Mouse (Mus musculus): ENCODE data around the gene Agbl5. TPM values are rescaled to one million over a fixed set of nuclear protein-coding genes. Genes with fewer than 3 reads are reported as not detected.

Gene Agbl5
- polyA plus RNA-seq, 1 experiment from 2014 or later, result 34.0 TPM

- Histone ChIP-seq H3K4me3 (ENCODE audit: low read depth, low read length) (no peak overlapping the region), H3K4me2 (replicated peaks; ENCODE audit: low read depth, low read length) (0 out of 2 replicates have a peak overlapping the region, but pooled peaks have one; percentile 0), H3K36me3 (ENCODE audit: control insufficient read depth, insufficient read depth, low read length) (peaks cover 4% of the 10 kb centered on the region), H3K9ac (replicated peaks; ENCODE audit: low read depth, low read length) (no peak overlapping the region), H3K27me3 (ENCODE audit: control insufficient read depth, insufficient read depth, low read length) (no peaks in the 10 kb centered on the region), H3K27ac (ENCODE audit: low read length) (peak overlapping the region; percentile 96), H3K4me1 (ENCODE audit: control insufficient read depth, insufficient read depth, low read length) (peaks cover 56% of the 10 kb centered on the region), H3K9me3 (ENCODE audit: control insufficient read depth, low read depth, low read length) (no peaks in the 10 kb centered on the region)
- no peak for ATAC-seq (ENCODE audit: insufficient number of reproducible peaks, insufficient read depth, low FRiP score, low read depth)
- 63% methylated on average over 5 of the region's 5 CpGs for WGBS
Measured at GRCm38 (mm10) chr5:30912156-30912555, 23.7 kb downstream of the Agbl5 start.

- 16% methylated on average over 13 of the region's 13 CpGs for WGBS
Measured at GRCm38 (mm10) chr5:30913060-30913841, 24.8 kb downstream of the Agbl5 start, which contains the start of gene Emilin1. Emilin1 (plus strand) TSS chr5:30913402.

GRCm38 (mm10) chr5:30914101-30914635, 25.7 kb downstream of the Agbl5 start:
- Histone ChIP-seq H3K4me3 (ENCODE audit: low read depth, low read length) (peak overlapping the region; percentile 43), H3K36me3 (ENCODE audit: control insufficient read depth, insufficient read depth, low read length) (peaks cover 24% of the 10 kb centered on the region), H3K4me2 (replicated peaks; ENCODE audit: low read depth, low read length) (peak overlapping the region; percentile 89), H3K9ac (replicated peaks; ENCODE audit: low read depth, low read length) (peak overlapping the region; percentile 77), H3K27me3 (ENCODE audit: control insufficient read depth, insufficient read depth, low read length) (no peaks in the 10 kb centered on the region), H3K27ac (ENCODE audit: low read length) (peak overlapping the region; percentile 96), H3K4me1 (ENCODE audit: control insufficient read depth, insufficient read depth, low read length) (peaks cover 45% of the 10 kb centered on the region), H3K9me3 (ENCODE audit: control insufficient read depth, low read depth, low read length) (no peaks in the 10 kb centered on the region)
- no peak for ATAC-seq (ENCODE audit: insufficient number of reproducible peaks, insufficient read depth, low FRiP score, low read depth)
- 31% methylated on average over 7 of the region's 7 CpGs for WGBS

More at GRCm38 (mm10) chr5:30913060-30913841, 24.8 kb downstream of the Agbl5 start, which contains the start of gene Emilin1:
- H3K4me2 ChIP-seq (replicated peaks; ENCODE audit: low read depth, low read length), result peak within 1 kb of the TSS; percentile 89
- no peaks in the 10 kb centered on the region for H3K9me3 ChIP-seq (ENCODE audit: control insufficient read depth, low read depth, low read length)
- H3K27ac ChIP-seq (ENCODE audit: low read length), result peak within 1 kb of the TSS; percentile 96
- H3K36me3 ChIP-seq (ENCODE audit: control insufficient read depth, insufficient read depth, low read length), result peaks cover 15% of the 10 kb centered on the region
- ATAC-seq (ENCODE audit: insufficient number of reproducible peaks, insufficient read depth, low FRiP score, low read depth), result peak; percentile 68
- peak within 1 kb of the TSS; percentile 77 for H3K9ac ChIP-seq (replicated peaks; ENCODE audit: low read depth, low read length)
- H3K4me3 ChIP-seq (ENCODE audit: low read depth, low read length), result peak within 1 kb of the TSS; percentile 43
- no peaks in the 10 kb centered on the region for H3K27me3 ChIP-seq (ENCODE audit: control insufficient read depth, insufficient read depth, low read length)
- H3K4me1 ChIP-seq (ENCODE audit: control insufficient read depth, insufficient read depth, low read length), result peaks cover 52% of the 10 kb centered on the region

- Histone ChIP-seq H3K9ac (replicated peaks; ENCODE audit: low read depth, low read length) (peak overlapping the region; percentile 77), H3K36me3 (ENCODE audit: control insufficient read depth, insufficient read depth, low read length) (peaks cover 26% of the 10 kb centered on the region), H3K4me3 (ENCODE audit: low read depth, low read length) (peak overlapping the region; percentile 43), H3K27ac (ENCODE audit: low read length) (peak overlapping the region; percentile 96), H3K27me3 (ENCODE audit: control insufficient read depth, insufficient read depth, low read length) (no peaks in the 10 kb centered on the region), H3K9me3 (ENCODE audit: control insufficient read depth, low read depth, low read length) (no peaks in the 10 kb centered on the region), H3K4me1 (ENCODE audit: control insufficient read depth, insufficient read depth, low read length) (peaks cover 38% of the 10 kb centered on the region), H3K4me2 (replicated peaks; ENCODE audit: low read depth, low read length) (peak overlapping the region; percentile 89)
- WGBS, result 43% methylated on average over 6 of the region's 6 CpGs
- no peak for ATAC-seq (ENCODE audit: insufficient number of reproducible peaks, insufficient read depth, low FRiP score, low read depth)
Measured at GRCm38 (mm10) chr5:30914849-30915248, 26.4 kb downstream of the Agbl5 start.

GRCm38 (mm10) chr5:30915456-30915855, 27.0 kb downstream of the Agbl5 start:
- WGBS, result 45% methylated on average over 9 of the region's 9 CpGs
- peak overlapping the region; percentile 77 for H3K9ac ChIP-seq (replicated peaks; ENCODE audit: low read depth, low read length)
- peaks cover 29% of the 10 kb centered on the region for H3K36me3 ChIP-seq (ENCODE audit: control insufficient read depth, insufficient read depth, low read length)
- peak overlapping the region; percentile 96 for H3K27ac ChIP-seq (ENCODE audit: low read length)
- peak overlapping the region; percentile 89 for H3K4me2 ChIP-seq (replicated peaks; ENCODE audit: low read depth, low read length)
- peak overlapping the region; percentile 43 for H3K4me3 ChIP-seq (ENCODE audit: low read depth, low read length)
- no peaks in the 10 kb centered on the region for H3K27me3 ChIP-seq (ENCODE audit: control insufficient read depth, insufficient read depth, low read length)
- peaks cover 34% of the 10 kb centered on the region for H3K4me1 ChIP-seq (ENCODE audit: control insufficient read depth, insufficient read depth, low read length)
- no peaks in the 10 kb centered on the region for H3K9me3 ChIP-seq (ENCODE audit: control insufficient read depth, low read depth, low read length)
- no peak for ATAC-seq (ENCODE audit: insufficient number of reproducible peaks, insufficient read depth, low FRiP score, low read depth)

GRCm38 (mm10) chr5:30915974-30916433, 27.5 kb downstream of the Agbl5 start:
- Histone ChIP-seq H3K9ac (replicated peaks; ENCODE audit: low read depth, low read length) (0 out of 2 replicates have a peak overlapping the region, but pooled peaks have one; percentile 77), H3K4me1 (ENCODE audit: control insufficient read depth, insufficient read depth, low read length) (peaks cover 28% of the 10 kb centered on the region), H3K27me3 (ENCODE audit: control insufficient read depth, insufficient read depth, low read length) (no peaks in the 10 kb centered on the region), H3K4me2 (replicated peaks; ENCODE audit: low read depth, low read length) (peak overlapping the region; percentile 89), H3K27ac (ENCODE audit: low read length) (peak overlapping the region; percentile 96; the same call in 1 of the 2 replicates), H3K9me3 (ENCODE audit: control insufficient read depth, low read depth, low read length) (no peaks in the 10 kb centered on the region), H3K4me3 (ENCODE audit: low read depth, low read length) (peak overlapping the region; percentile 43), H3K36me3 (ENCODE audit: control insufficient read depth, insufficient read depth, low read length) (peaks cover 29% of the 10 kb centered on the region)
- 3% methylated on average over 7 of the region's 7 CpGs for WGBS
- peak; percentile 43 for ATAC-seq (ENCODE audit: insufficient number of reproducible peaks, insufficient read depth, low FRiP score, low read depth)

- 93% methylated on average over 9 of the region's 9 CpGs for WGBS
- H3K36me3 ChIP-seq (ENCODE audit: control insufficient read depth, insufficient read depth, low read length), result peaks cover 29% of the 10 kb centered on the region
- no peak overlapping the region for H3K9ac ChIP-seq (replicated peaks; ENCODE audit: low read depth, low read length)
- no peaks in the 10 kb centered on the region for H3K27me3 ChIP-seq (ENCODE audit: control insufficient read depth, insufficient read depth, low read length)
- no peak for ATAC-seq (ENCODE audit: insufficient number of reproducible peaks, insufficient read depth, low FRiP score, low read depth)
- no peaks in the 10 kb centered on the region for H3K9me3 ChIP-seq (ENCODE audit: control insufficient read depth, low read depth, low read length)
- H3K4me2 ChIP-seq (replicated peaks; ENCODE audit: low read depth, low read length), result no peak overlapping the region
- H3K4me3 ChIP-seq (ENCODE audit: low read depth, low read length), result no peak overlapping the region
- peaks cover 22% of the 10 kb centered on the region; the same call in 1 of the 2 replicates for H3K4me1 ChIP-seq (ENCODE audit: control insufficient read depth, insufficient read depth, low read length)
- no peak overlapping the region for H3K27ac ChIP-seq (ENCODE audit: low read length)
Measured at GRCm38 (mm10) chr5:30916841-30917240, 28.3 kb downstream of the Agbl5 start.

- no peak overlapping the region for H3K4me3 ChIP-seq (ENCODE audit: low read depth, low read length)
- no peak overlapping the region for H3K27ac ChIP-seq (ENCODE audit: low read length)
- H3K4me1 ChIP-seq (ENCODE audit: control insufficient read depth, insufficient read depth, low read length), result peaks cover 22% of the 10 kb centered on the region
- no peak overlapping the region for H3K9ac ChIP-seq (replicated peaks; ENCODE audit: low read depth, low read length)
- H3K36me3 ChIP-seq (ENCODE audit: control insufficient read depth, insufficient read depth, low read length), result peaks cover 33% of the 10 kb centered on the region
- no peak overlapping the region for H3K4me2 ChIP-seq (replicated peaks; ENCODE audit: low read depth, low read length)
- 90% methylated on average over 11 of the region's 11 CpGs for WGBS
- ATAC-seq (ENCODE audit: insufficient number of reproducible peaks, insufficient read depth, low FRiP score, low read depth), result no peak
- H3K27me3 ChIP-seq (ENCODE audit: control insufficient read depth, insufficient read depth, low read length), result no peaks in the 10 kb centered on the region
- no peaks in the 10 kb centered on the region for H3K9me3 ChIP-seq (ENCODE audit: control insufficient read depth, low read depth, low read length)
Measured at GRCm38 (mm10) chr5:30917348-30917747, 28.9 kb downstream of the Agbl5 start.
